Mouse (Mus musculus) forebrain, embryonic 14.5 days (tissue): ENCODE measurements at regions not wholly inside any gene's neighbourhood (a gene's known extent, or its start where the extent isn't known, plus 50 kb on each side); places are given as distances from the start of the nearest gene placed in this dataset.
A peak's percentile ranks its signal among the peaks of the same experiment; 100 is the strongest.

Source experiments
- ATAC-seq: fragments of 200-750 bp; cut with Nextera tagmentation; 2 replicates; pipeline ENCODE4 v1.8.0; 2017; ENCODE audit warnings: mild to moderate bottlenecking, moderate library complexity
- DNase-seq: peaks from one replicate; pipeline ENCODE4 v3.0.0-alpha.2; 2015; ENCODE audit warnings: low spot score
- H3K27ac ChIP-seq: fragments of 300-500 bp; sonication (generic); 2 replicates; pipeline ENCODE4 v1.5.1; 2014; ENCODE audit warnings: low read depth, mild to moderate bottlenecking, control low read depth, low read length, moderate library complexity
- H3K27me3 ChIP-seq: fragments of 300-500 bp; sonication (generic); replicated peaks from 2 replicates; pipeline ENCODE4 v1.6.1; 2014; ENCODE audit warnings: low read length, control low read depth, mixed read lengths; ENCODE audit not compliant: control insufficient read depth, insufficient read depth
- H3K36me3 ChIP-seq: fragments of 300-500 bp; sonication (generic); 2 replicates; pipeline ENCODE4 v1.6.1; 2014; ENCODE audit warnings: low read length, control low read depth; ENCODE audit not compliant: control insufficient read depth, insufficient read depth
- H3K4me1 ChIP-seq: fragments of 300-500 bp; sonication (generic); 2 replicates; pipeline ENCODE4 v1.6.1; 2014; ENCODE audit warnings: antibody characterized with exemption, low read length, control low read depth; ENCODE audit not compliant: control insufficient read depth, insufficient read depth
- H3K4me2 ChIP-seq: fragments of 300-500 bp; sonication (generic); 2 replicates; pipeline ENCODE4 v1.6.1; 2014; ENCODE audit warnings: mild to moderate bottlenecking, control low read depth, low read length
- H3K4me3 ChIP-seq: fragments of 300-500 bp; sonication (generic); 2 replicates; pipeline ENCODE4 v1.5.1; 2014; ENCODE audit warnings: low read depth, low read length, control low read depth
- H3K9ac ChIP-seq: fragments of 300-500 bp; sonication (generic); 2 replicates; pipeline ENCODE4 v1.6.1; 2014; ENCODE audit warnings: mild to moderate bottlenecking, low read length, control low read depth, moderate library complexity
- H3K9me3 ChIP-seq: fragments of 300-500 bp; sonication (generic); replicated peaks from 2 replicates; pipeline ENCODE4 v1.6.1; 2016; ENCODE audit warnings: low read length, control low read depth, mixed read lengths; ENCODE audit not compliant: control insufficient read depth
- WGBS: fragments of 180-500 bp; shearing (Covaris S2); extraction: QIAGEN DNeasy Blood & Tissue Kit; methylation state at CpG from one replicate; pipeline ENCODE4 v1.1.7; 2014; 5-methylcytosine and 5-hydroxymethylcytosine counted together

DNA sequence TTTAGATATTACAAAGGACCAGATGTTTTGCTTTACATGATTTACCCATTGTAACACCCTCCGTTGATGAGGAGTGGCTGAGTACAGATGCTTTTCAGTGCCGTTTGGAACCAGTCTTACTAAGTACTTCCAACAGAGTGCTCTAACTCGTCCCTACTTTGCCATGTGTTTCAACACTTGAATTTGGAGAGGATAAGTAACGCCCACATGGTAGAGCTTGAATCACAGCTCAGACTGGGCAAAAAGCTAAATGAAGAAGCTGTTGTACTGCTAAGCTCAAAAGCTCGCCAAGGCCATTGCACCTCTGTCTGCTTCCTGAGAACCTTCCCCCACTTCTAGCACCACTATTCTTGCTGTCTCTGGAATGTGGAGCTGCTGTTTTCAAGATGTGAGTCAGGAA lies 471.1 kb downstream of the Nfib start:
- WGBS: 74% methylated on average over 5 of the region's 5 CpGs
- H3K4me1 ChIP-seq: no peaks in the 10 kb centered on the region
- DNase-seq (no peak), ATAC-seq (no peak)
- no peaks in the 10 kb centered on the region for H3K27me3 ChIP-seq
- no peak overlapping the region for H3K4me2 ChIP-seq
- no peak overlapping the region for H3K9ac ChIP-seq
- H3K9me3 ChIP-seq: no peaks in the 10 kb centered on the region; the same call in 1 of the 2 replicates
- H3K27ac ChIP-seq: no peak overlapping the region
- no peak overlapping the region for H3K4me3 ChIP-seq
- no peaks in the 10 kb centered on the region for H3K36me3 ChIP-seq

DNA sequence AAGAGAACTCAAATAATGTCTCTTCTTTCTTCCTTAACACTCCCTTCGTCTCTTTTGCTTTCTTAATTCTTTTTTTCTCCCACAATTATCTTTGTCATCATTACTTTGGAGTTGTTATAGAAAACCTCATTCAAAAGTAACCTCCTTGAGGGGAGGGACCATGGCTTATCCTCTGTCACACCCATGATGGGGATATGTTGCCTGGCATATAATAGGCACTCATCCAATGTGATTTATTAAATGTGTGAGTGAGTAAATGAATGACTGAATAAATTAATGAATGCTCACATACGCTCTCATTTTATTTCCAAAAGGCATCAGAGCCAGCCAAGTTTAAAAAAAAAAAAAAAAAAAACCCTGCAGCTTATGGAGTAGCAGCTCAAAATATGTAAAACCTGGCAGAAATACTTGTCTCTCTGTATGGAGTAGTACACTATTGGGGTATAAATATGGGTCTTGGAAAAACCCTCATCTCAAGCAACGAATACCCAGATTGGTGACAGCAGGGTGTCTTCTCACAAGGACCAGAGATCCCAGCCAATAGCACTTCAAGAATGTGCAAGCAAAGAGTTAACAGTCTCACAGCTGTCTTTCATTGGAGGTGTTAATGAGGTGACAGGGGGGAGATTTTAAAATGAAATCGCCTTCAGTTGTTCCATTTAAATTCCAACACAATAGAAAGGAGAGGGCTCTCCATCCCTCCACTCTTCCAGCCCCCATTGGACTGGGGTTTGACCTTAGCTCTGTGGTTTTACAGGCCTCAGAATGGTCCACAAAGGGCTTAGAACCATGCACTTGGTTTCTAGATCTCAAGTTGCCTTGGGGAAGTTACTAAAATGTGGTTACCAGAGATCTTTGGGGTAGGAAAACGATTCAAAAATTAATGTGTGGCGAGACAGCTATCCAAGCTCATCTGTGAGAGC lies 479.1 kb downstream of the Nfib start:
- Histone ChIP-seq H3K27me3 (no peaks in the 10 kb centered on the region), H3K4me1 (no peaks in the 10 kb centered on the region), H3K4me3 (no peak overlapping the region), H3K9me3 (no peaks in the 10 kb centered on the region), H3K36me3 (no peaks in the 10 kb centered on the region), H3K27ac (no peak overlapping the region; the same call in 1 of the 2 replicates), H3K9ac (no peak overlapping the region), H3K4me2 (no peak overlapping the region)
- DNase-seq: peak; percentile 90
- ATAC-seq: peak; percentile 94
- WGBS: 51% methylated on average over 6 of the region's 6 CpGs

DNA sequence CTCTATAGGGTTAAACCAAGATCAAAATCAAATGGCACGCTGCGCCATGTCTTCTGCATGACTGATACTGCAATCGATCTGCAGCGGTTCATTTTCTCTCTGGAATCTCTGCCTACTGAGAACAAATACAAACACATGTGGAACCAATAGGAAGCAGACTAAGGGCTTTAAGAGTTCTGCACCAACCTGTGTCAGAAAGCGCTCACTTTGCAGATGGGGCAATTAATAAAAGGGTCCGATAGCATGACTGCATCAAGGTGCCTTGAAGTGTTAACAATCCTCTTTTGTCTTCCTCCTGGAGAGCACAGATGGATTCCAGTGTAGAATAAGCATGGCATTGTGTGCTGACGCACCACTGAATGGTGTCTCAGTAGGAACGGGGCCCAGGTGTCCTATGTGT lies 484.8 kb downstream of the Nfib start:
- Histone ChIP-seq H3K27ac (no peak overlapping the region), H3K9ac (no peak overlapping the region), H3K4me2 (no peak overlapping the region), H3K27me3 (no peaks in the 10 kb centered on the region), H3K4me3 (no peak overlapping the region), H3K4me1 (peaks cover 9% of the 10 kb centered on the region), H3K36me3 (no peaks in the 10 kb centered on the region), H3K9me3 (no peaks in the 10 kb centered on the region)
- no peak for DNase-seq
- ATAC-seq: 0 out of 2 replicates have a peak, but pooled peaks have one; percentile 20
- WGBS: 18% methylated on average over 8 of the region's 8 CpGs

DNA sequence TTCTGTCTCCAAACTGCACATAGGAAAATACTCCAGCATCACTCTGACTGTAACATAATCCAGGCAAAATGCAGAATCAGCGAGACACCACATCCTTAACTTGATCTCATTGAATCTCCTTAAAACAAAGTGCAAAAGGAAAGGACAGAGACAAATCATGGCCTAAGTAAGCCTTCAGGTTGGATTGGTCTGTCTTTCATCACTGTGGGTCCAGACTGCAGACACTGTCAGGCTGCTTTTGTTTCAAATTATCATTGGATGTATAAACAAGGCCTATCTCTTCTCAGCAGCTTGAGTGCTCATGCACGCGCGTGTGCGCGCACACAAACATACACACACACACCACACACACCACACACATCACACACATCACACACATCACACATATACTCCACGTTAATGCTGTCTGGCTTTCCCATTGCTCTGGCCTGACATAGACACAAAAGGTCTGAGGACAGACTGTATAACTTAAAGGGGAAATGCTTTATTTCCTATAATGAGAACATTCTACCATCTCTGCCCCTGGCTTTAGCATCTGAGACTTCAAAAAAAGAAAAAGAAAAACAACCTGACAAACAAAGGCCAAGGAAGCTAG lies 485.3 kb downstream of the Nfib start:
- Histone ChIP-seq H3K27ac (no peak overlapping the region), H3K36me3 (no peaks in the 10 kb centered on the region), H3K9me3 (no peaks in the 10 kb centered on the region), H3K4me1 (peaks cover 9% of the 10 kb centered on the region), H3K27me3 (no peaks in the 10 kb centered on the region), H3K4me2 (no peak overlapping the region), H3K9ac (no peak overlapping the region; the same call in 1 of the 2 replicates), H3K4me3 (no peak overlapping the region)
- no peak for DNase-seq
- 81% methylated on average over 7 of the region's 7 CpGs for WGBS
- ATAC-seq: 0 out of 2 replicates have a peak, but pooled peaks have one; percentile 26

DNA sequence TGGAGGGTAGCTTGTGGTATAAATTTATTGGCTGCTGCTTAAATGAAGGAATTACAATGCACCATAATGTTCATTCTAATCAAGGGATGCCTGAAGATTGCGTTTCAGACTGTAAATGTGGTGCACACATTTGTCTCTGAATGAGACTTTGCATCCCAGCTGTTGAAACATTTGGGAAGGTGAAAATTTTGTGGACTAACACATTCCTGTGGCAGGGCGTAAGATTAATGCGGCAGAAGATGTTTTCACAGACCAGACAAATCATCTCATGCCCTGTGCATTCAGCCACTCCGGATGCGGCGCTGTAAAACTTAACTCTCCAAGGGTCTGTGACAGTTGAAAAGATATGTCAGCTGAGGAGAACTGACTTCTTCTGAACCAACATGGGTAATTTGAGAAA lies 486.9 kb downstream of the Nfib start:
- no peak for DNase-seq
- Histone ChIP-seq H3K4me1 (peaks cover 9% of the 10 kb centered on the region), H3K9me3 (no peaks in the 10 kb centered on the region), H3K9ac (no peak overlapping the region), H3K36me3 (no peaks in the 10 kb centered on the region), H3K27me3 (no peaks in the 10 kb centered on the region), H3K4me3 (no peak overlapping the region), H3K4me2 (no peak overlapping the region), H3K27ac (no peak overlapping the region)
- no peak for ATAC-seq
- WGBS: 83% methylated on average over 6 of the region's 6 CpGs

DNA sequence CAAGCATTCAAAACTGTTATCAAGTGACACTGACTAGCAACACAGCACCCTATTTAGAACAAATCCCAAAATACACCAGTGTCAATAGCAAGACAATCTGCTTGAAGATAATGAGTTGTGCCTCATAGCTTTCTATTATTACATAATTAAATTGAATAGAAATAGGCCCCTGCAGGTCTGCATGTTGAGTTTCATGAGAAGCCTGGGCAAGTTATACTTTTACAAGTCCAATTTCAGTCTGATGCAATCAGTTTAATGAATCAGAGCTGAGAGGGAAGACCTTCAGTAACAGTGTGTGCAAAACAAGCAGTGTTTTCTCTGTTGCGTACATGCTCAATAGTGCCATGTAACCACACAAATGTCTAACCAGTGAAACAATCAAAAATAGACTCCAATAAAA lies 498.5 kb downstream of the Nfib start:
- Histone ChIP-seq H3K36me3 (no peaks in the 10 kb centered on the region), H3K9ac (no peak overlapping the region), H3K4me3 (no peak overlapping the region), H3K4me1 (no peaks in the 10 kb centered on the region), H3K27ac (no peak overlapping the region), H3K27me3 (no peaks in the 10 kb centered on the region), H3K4me2 (no peak overlapping the region), H3K9me3 (no peaks in the 10 kb centered on the region)
- no peak for ATAC-seq
- no peak for DNase-seq
- WGBS: 97% methylated on average over 1 of the region's 1 CpGs

DNA sequence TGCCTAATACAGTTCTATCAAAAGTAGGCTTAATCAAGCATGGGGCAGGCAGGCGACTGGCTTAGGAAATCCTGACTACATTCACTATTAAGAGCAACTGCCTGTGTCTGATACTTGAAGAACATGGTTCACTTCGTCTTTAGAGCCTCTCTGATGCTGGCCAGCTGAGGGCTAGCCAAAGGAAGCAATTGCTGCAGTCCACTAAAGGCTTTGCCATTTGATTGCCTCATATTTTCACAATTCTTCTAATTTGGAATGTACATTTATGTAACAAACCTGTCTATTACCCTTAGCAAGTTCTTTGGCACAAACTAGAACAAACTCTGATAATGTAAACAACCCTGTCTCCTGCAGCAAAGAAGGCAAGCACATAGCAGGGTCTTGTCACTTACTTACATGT lies 505.2 kb downstream of the Nfib start:
- no peaks in the 10 kb centered on the region for H3K9me3 ChIP-seq

DNA sequence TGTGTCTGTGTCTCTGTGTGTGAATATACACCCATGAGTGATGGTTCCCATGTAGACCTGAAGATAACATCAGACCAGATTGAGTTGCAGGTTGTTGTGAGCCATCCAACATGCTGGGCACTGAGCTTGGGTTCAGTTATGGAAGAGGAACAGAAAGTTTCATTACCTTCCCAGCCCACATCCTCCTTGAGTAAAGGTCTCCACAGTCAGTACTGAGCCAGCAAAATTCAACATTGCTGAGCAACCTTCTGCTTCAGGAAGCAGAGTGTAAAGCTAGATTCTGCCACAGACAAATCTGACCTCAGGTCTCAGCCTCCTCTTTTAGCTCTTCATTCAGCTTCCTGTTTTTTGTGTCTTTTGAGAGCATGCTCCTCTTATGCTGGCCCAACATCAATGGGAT lies 506.4 kb downstream of the Nfib start:
- H3K4me1 ChIP-seq: no peaks in the 10 kb centered on the region
- DNase-seq: no peak
- H3K36me3 ChIP-seq: no peaks in the 10 kb centered on the region
- no peak overlapping the region for H3K4me3 ChIP-seq
- no peak for ATAC-seq
- no peak overlapping the region for H3K9ac ChIP-seq
- H3K27ac ChIP-seq: no peak overlapping the region
- no peak overlapping the region for H3K4me2 ChIP-seq
- no peaks in the 10 kb centered on the region for H3K27me3 ChIP-seq
- no peaks in the 10 kb centered on the region for H3K9me3 ChIP-seq

More for the DNA sequence above, 505.2 kb downstream of the Nfib start:
- no peaks in the 10 kb centered on the region for H3K36me3 ChIP-seq
- H3K27me3 ChIP-seq: no peaks in the 10 kb centered on the region
- H3K4me3 ChIP-seq: no peak overlapping the region
- H3K4me2 ChIP-seq: no peak overlapping the region
- no peak for ATAC-seq
- DNase-seq: no peak
- H3K4me1 ChIP-seq: no peaks in the 10 kb centered on the region
- no peak overlapping the region for H3K9ac ChIP-seq
- no peak overlapping the region for H3K27ac ChIP-seq
- WGBS: 79% methylated on average over 2 of the region's 2 CpGs

DNA sequence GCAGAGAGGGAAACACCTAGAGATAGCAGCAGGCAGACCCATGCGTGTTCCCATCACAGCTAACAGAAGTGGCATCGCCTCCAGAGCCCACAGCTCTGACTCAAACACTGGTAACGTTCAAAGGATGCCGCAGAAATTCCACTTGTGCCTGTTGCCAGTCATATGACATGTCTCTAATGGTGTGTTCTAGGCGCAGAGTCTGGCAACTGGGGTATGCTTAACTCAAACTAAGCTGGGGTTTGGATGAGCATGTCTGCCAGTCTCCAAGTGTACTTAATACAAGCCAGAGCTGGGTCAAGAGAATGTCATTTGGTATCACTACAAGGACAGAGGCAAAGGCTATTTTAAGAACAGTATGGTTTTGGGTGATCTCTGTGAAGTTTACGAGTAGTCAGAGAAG lies 507.9 kb downstream of the Nfib start:
- Histone ChIP-seq H3K4me2 (no peak overlapping the region), H3K9me3 (no peaks in the 10 kb centered on the region), H3K4me1 (no peaks in the 10 kb centered on the region), H3K36me3 (no peaks in the 10 kb centered on the region), H3K27me3 (no peaks in the 10 kb centered on the region), H3K4me3 (no peak overlapping the region), H3K9ac (no peak overlapping the region), H3K27ac (no peak overlapping the region)
- ATAC-seq: no peak
- DNase-seq: no peak
- 85% methylated on average over 6 of the region's 6 CpGs for WGBS
